Mouse (Mus musculus): ENCODE data around the gene Psme4.

GRCm38 (mm10) chr11:30885171-30885871 lies 113.8 kb downstream of the Psme4 start, which contains the start of the genes Gpr75 and Asb3:
- TF ChIP-seq CTCF (IDR thresholded peaks at IDR 0.05; ENCODE audit: extremely low read depth, insufficient read length, insufficient replicate concordance, low read depth, low read length) (no peak), POLR2A (IDR thresholded peaks at IDR 0.05; ENCODE audit: low read depth, low read length) (no peak)

Data from small intestine, adult 2 months (tissue).